Mouse (Mus musculus) induced T-regulatory cell, adult 2 months (primary cell): ENCODE results near the gene Pla1a.
"Not testable (repeated sequence)": the region's sequence is repeated elsewhere in the genome, so short reads cannot be mapped to it uniquely, and the experiment has no call there.

ENCODE experiments used
- DNase-seq: peaks from one replicate; pipeline ENCODE4 v3.0.0-alpha.2; 2012; ENCODE audit warnings: low read depth

Gene Pla1a

GRCm38 (mm10) chr16:38458600-38459280 lies 25.8 kb upstream of the Pla1a start:
- DNase-seq: peak; percentile 67

- peak; percentile 40 for DNase-seq
Observed at GRCm38 (mm10) chr16:38456812-38457567, 24.0 kb upstream of the Pla1a start.

DNA sequence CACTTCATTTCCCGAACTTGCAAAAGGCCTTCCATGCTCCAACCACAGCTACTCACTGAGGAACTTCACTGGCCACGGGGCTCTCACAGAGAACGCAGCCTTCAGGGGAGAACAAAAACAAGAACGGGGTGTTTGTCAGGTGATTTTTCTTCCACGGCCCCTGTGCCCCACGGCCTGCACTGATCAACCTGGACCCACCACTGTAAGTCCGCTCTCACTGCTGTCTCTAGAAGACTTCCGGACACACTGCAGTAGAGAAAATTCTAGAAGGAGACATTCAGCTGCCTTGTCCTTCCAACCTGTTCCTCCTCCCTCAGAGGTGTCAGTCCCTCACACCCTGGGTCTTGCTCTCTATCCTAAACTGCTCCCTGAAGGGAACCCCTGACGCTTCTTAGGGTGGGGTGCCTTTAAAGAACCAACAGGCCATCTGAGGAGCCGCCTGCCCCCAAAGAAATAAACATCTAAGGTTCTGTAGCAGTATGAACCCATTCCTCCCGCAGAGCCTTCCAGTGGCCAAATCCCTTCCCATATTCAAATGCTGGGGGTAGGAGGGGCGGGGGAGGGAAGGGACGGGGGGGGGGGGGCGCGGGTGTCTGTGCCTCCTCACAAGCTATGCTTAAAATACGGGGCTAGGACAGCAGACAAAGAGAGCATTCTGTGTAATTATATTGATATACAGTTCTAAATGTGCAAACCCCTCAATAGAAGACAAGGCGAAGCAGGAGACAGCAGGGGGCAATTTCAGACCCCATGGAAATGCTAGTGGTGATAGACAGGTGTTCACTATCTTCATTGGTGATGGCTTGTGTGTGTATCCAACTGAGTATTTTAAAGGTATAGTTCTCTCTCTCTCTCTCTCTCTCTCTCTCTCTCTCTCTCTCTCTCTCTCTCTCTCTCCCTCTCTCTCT lies 22.8 kb upstream of the Pla1a start, which contains the start of gene Cd80:
TSS of gene Cd80 (plus strand) at position 51 of the 908 bp plus-strand sequence.
- no peak for DNase-seq

- no peak for DNase-seq
Observed at GRCm38 (mm10) chr16:38454533-38455254, 21.7 kb upstream of the Pla1a start.

DNA sequence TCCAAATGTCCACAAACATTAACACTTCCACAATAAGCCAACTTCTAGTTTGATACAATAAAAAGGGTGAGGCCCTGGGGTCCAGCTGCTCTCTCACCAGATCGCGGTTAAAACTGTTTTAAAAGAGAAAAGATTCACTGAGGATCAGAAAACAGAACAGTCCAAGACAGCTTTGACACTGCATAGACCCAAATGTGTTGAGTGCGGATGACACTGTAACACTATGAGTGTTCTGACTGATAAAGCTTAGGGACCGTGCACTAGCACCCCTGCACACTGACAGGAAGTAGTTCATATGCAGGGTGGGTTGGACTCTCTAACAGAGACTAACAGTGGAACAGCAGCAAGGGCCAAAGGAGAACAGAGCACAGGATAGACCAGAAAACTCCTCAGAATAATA lies 21.0 kb upstream of the Pla1a start:
- DNase-seq: peak; percentile 43

- DNase-seq: no peak
Observed at GRCm38 (mm10) chr16:38453203-38453553, 20.2 kb upstream of the Pla1a start.

GRCm38 (mm10) chr16:38452442-38453202 lies 19.7 kb upstream of the Pla1a start, which contains the start of gene Adprh:
TSS of gene Adprh (minus strand) at chr16:38452703.
- DNase-seq: peak; percentile 90

DNA sequence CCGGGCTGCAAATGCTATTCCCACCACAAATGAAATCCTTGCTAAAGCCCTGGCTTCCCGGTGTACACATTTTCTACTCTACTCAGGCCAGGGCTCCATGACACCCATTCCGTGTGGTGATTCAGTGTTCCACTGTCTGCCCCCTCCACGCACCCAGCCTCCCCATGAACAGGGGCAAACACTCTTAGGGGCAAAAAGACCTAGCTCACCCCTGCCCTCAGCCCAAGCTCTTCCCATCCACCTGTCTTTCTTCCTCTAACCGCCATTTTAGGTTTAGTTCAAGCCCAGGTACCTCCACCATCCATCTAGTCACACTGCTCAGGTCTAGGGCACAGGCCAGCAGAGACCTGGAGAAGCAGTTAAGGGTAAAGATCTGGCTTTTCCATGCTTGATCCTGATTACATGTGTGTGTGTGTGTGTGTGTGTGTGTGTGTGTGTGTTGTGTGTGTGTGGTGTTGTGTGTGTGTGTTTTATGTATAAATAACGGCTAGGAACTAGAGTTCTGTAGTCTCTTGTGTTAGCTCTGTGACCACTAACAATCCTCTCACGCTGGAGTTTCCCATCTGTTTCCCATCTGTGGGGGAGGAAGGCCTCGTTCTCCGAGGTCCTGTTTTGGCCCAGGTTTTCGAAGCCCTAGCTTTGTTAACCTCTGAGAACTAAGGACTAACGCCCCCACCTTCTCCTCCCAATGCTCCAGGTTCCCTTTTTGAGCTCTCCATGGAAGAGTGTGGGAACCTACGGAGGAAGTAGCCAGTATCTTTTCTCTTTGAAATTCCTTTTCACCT lies 18.7 kb upstream of the Pla1a start:
- DNase-seq: peak; percentile 40

GRCm38 (mm10) chr16:38450707-38451106 lies 17.8 kb upstream of the Pla1a start:
- no peak for DNase-seq

DNA sequence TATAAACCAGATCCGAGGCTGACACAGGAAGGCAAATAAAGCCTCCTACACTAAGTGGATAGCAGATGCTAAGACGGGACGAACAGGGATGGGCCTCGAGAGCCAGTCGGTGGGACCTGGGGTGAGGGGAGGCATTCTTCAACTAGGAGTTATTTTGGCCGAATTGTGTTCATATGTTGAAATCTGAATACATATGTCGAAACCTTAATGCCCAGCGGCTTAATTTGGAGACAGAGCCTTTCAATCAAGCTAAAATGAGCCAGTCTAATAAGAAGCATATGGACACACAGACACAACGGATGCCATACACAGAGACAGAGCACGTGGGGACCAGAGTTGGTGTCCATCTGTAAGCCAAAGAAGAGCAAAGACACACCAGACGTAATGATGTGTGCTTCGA lies 15.5 kb upstream of the Pla1a start:
- DNase-seq: no peak

DNA sequence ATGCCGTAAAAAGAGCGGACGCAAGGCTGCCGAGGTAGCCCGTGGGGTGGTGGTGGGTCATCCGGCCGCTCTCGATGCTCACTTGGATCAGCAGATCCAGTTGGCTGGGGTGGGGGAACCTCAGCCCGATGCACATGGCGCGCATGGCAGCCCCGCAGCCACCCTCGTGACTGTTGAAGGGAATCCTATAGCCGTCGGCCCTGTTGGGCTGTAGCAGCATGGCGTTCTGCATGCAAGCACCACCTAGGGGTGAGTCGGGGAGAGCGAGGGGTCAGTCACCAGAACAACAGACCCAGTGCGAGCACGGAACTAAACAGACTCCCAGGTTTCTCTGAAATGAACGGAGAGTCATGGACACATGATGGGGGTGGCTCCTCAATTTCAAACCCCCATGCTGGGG lies 14.4 kb upstream of the Pla1a start:
- DNase-seq: no peak

DNA sequence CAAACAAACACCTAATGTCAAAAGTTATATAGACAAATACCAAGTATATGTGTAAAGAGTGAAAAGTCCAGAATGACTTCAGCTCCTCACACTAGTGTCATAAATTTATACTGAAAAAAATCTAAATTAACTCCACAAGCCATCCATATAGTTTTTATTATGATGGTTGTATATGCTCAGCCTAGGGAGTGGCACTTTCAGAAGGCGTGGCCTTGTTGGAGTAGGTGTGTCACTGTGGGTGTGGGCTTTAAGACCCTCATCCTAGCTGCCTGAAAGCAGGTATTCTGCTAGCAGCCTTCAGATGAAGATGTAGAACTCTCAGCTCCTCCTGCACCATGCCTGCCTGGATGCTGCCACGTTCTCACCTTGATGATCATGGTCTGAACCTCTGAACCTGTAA lies 13.2 kb upstream of the Pla1a start:
- DNase-seq: not testable (repeated sequence)

DNA sequence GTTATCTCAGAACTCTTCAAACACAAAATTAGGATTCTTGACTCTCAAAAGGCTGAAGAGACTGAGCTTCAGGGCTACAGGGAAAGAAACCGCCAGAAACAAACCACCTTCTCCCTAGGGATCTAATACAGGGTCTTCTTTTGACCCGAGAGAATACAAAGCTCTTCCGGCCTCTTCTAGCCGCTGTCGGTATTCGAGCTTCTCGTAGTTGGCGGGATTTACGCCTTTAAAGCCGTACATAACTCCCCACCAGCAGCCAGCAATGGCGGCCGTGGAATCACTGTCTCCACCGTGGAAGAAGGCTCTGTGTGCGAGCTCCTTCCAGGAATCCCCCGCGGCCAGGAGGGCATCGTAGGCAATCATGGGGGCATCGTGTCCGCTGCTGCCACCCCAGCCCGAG lies 12.6 kb upstream of the Pla1a start:
- no peak for DNase-seq

DNA sequence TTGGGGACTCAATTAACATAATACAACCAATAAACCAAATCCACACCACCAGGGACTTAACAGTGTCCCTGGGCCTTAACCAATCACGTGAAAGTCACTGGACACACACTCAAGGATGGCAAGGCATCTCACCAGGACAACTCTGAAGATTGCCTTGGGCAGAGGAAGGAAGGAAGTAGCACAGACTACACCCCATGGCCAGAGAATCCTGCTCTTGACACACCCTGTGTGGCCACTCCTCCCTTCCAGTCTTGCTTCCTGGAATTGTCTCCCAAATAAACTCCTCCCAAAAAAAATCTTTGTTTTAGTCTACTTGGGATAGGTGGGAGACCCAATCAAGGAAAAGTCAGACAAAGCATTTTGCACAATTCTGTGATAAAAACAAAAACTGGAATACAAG lies 12.1 kb upstream of the Pla1a start:
- no peak for DNase-seq

- DNase-seq: no peak
Observed at GRCm38 (mm10) chr16:38443721-38444464, 10.9 kb upstream of the Pla1a start.

DNA sequence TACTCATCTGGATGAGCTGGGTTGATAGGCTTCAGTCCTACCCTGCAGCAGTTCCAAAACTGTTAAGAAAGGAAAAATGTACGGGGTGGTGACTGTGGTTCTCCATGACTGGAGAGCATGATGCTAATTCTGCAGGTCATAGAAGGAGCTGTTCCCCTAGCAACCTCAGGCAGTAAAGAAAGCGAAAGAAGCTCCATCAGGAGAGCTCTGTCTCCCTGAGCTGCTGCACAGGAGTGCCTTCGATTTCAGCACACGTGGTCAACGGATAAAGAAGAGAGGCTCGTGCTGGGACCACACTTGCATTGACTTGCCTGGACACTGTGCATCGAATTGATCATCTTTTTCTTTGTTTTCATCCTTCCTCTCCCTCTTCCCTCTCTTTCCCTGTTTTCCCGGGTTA lies 9.3 kb upstream of the Pla1a start:
- no peak for DNase-seq

- no peak for DNase-seq
Observed at GRCm38 (mm10) chr16:38441611-38442010, 8.7 kb upstream of the Pla1a start.

GRCm38 (mm10) chr16:38440403-38440802 lies 7.5 kb upstream of the Pla1a start:
- no peak for DNase-seq

DNA sequence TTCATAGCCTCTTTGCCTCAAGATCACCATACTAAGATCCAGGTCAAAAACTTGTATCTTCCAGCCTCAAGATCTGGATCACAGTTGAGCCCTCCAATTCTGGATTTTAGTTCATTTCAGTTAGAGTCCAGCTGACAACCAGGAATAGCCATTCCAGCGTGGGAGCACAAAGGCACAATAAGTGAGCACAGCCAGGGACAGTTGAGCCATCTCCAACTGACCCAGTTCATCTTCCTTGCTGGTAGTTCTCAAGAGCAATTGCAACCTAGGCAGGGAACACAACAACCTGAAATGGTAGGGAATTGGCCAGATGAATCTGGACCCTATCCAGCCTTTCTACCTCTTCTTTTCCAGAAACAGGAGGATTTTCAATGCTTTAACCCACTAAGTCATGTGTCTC lies 6.2 kb upstream of the Pla1a start:
- no peak for DNase-seq
